Mouse (Mus musculus) olfactory bulb, adult 2 months (tissue): Measurements from ENCODE around the gene Cacng7.

Experiments
- CTCF ChIP-seq: fragments of 200-500 bp; IDR thresholded peaks from 2 replicates; pipeline ENCODE4 v1.5.1; 2012; ENCODE audit warnings: low read depth, mild to moderate bottlenecking, low read length, moderate library complexity; ENCODE audit not compliant: insufficient read depth
- POLR2A ChIP-seq: fragments of 200-500 bp; IDR thresholded peaks from 2 replicates; pipeline ENCODE4 v1.6.1; 2012; ENCODE audit warnings: mild to moderate bottlenecking, low read depth, low read length, moderate library complexity; ENCODE audit not compliant: insufficient read depth

DNA sequence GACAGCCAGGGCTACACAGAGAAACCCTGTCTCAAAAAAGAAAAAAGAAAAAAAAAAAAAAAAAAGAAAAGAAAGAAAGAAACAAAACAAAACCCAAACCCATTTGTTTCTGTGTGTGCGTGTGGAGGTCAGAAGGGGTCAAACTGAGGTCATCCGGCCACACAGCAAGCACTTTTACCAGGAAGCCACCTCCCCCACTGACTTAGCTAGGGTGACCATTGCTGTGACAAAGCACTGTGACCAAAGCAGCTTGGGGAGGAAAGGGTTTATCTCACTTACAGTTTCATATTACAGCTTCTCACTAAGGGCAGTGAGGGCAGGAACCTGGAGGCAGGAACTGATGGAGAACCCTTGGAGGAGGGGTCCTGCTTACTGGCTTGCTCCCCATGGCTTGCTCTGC, 39.6 kb downstream of the Cacng7 start:
- TF ChIP-seq CTCF (no peak), POLR2A (no peak)
